Mouse (Mus musculus) inflammation-experienced regulatory T-cells (primary cell): ENCODE data around the gene Tmem130. TPM values are rescaled to one million over a fixed set of nuclear protein-coding genes. Genes with fewer than 3 reads are reported as not detected.

Source experiments
- polyA plus RNA-seq, 2 experiments: library from polyadenylated mRNA; unstranded; fragments of 100-300 nt; shearing (Covaris generic); gene quantifications; one replicate each; pipeline ENCODE4 v1.2.1; 2017

Gene Tmem130
- polyA plus RNA-seq: under 1 TPM in 1 of 2 experiments, not detected in 1; 0.28 TPM

DNA sequence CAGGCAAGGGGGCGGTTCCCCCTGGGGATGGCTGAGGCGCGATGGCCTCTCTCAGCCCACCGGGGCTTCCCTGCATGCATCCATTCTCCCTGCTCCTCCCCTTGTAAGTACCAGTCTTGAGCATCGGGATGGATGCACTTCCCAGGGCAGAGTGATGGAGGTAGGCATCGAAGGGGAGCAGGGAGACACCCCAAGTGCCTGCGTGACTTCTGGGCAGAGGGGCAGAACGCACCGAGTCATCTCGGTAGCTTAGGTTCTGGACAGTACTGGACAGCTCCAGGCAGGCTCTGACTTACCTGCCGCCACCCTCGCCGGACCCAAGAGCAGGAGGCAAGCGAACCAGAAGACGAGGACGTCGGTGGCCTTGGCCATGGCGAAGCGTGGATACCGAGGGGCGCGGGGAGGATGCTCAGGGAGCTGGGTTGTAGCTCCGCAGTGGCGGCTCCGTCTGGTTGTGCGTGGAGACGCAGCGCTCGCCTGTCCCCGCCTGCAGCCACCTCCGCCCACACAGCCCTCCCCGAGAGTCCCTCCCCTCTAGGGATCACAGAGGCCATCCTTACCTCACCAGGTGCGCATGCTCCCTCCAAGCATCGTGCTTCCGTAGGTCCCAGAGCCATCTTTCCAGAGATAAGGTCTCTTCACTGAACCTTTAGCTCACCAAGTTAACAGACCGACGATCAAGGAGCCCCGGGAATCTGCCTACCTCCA lies at the start of gene Tmem130:
TSS of gene Tmem130 (minus strand) at position 658 of the 708 bp plus-strand sequence.

DNA sequence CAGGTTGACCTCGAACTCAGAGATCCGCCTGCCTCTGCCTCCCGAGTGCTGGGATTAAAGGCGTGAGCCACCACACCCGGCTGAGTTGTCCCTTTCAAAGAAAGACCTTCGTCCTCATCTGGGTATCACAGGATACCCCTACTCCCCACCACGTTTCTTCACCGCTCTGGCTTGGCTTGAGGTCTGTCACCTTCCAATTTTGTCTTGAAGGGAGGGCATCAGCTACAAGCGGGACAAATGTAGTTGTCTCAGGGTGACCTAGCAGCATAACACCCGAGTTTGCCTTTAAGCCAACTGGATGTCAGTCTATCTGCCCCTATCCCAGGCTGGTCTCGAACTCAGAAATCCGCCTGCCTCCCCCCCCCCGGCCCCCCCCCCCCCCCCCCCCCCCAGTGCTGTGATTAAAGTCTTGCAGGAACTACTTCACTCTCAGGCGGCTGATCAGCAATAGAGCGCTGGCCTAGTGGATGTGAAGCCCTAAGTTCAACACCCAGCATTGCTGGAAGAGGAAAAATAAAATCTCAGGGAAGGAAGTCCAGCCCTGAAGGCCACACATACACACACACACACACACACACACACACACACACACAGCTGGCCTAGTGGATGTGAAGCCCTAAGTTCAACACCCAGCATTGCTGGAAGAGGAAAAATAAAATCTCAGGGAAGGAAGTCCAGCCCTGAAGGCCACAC lies 5.6 kb upstream of the Tmem130 start, which contains the start of gene Trrap:
TSS of gene Trrap (plus strand) at position 627 of the 693 bp plus-strand sequence.

Other genes starting within 250 kb of the Tmem130 start
- gene Nptx2, start 215.9 kb downstream of the Tmem130 start, polyA plus RNA-seq: not detected
- gene Trrap, start 5.9 kb upstream of the Tmem130 start, polyA plus RNA-seq: 10 to 100 TPM; 40.3 to 41.5 TPM
- gene Smurf1, start 204.0 kb upstream of the Tmem130 start, polyA plus RNA-seq: 10 to 100 TPM; 29.9 to 33.5 TPM